10 mouse cellular contexts compared by ENCODE assay signal in genomic region chr16:22795497-22795896, GRCm38 (mm10). TPM values are rescaled to one million over a fixed set of nuclear protein-coding genes. Genes with fewer than 3 reads are reported as not detected.
DNase-seq lines count a peak whose midpoint lies in the region; TF ChIP-seq lines count a peak whose summit lies in the region.
"Had no signal": no experiment of that assay in that cellular context is flagged by ENCODE, and none has a peak within 500 bp of the region (broad histone marks: within the 10 kb centered on the region; RNA-seq: fewer than 3 reads in every experiment).

No protein-coding gene starts in this region.

- H3K27ac ChIP-seq in liver, adult 2 months (replicated peaks; ENCODE audit: insufficient read depth, low read depth, low read length): no peak overlapping the region

- peaks cover 4% of the 10 kb centered on the region; the same call in 1 of the 2 replicates for H3K4me1 ChIP-seq in liver, adult 2 months (ENCODE audit: control insufficient read depth, insufficient read depth, low read length)

- peak; percentile 69 for TF ChIP-seq CTCF in liver, adult 2 months (IDR thresholded peaks at IDR 0.05; ENCODE audit: low read depth, low read length)

- no peaks in the 10 kb centered on the region for H3K79me2 ChIP-seq in liver, adult 2 months (ENCODE audit: control insufficient read depth, insufficient read depth, low read length)

- intact Hi-C loops in left cerebral cortex, postnatal 14 days (cut with DNase I): loop anchor here (10.0 kb wide), 1 partner anchor 141 kb away; the partner anchor contains the start of gene Dgkg

- peak; percentile 33 to 34 for DNase-seq in cerebellum, postnatal 10 days
- no peak for DNase-seq in cerebellum, adult 18-20 months
- peak; percentile 12 for DNase-seq in liver, adult 2 months (ENCODE audit: extremely low read depth, low read depth, low spot score)
- DNase-seq in liver: no peak
- peak; percentile 43 for DNase-seq in adrenal gland, postnatal 25 days
- peak; percentile 17 for DNase-seq in lung, postnatal 10 days
- no peak for DNase-seq in thymus, postnatal 4 days
- no peak for DNase-seq in left cerebral cortex, postnatal 14 days (ENCODE audit: low spot score in 2 of 2)
- DNase-seq: right cerebral cortex, postnatal 4 days had no signal

- no peak overlapping the region for H3K9ac ChIP-seq in liver, adult 2 months (ENCODE audit: low read depth, low read length)

- no peak overlapping the region for H3K4me3 ChIP-seq in liver, adult 2 months (ENCODE audit: insufficient read depth, low read depth, low read length)

- no peak for TF ChIP-seq POLR2A in liver, adult 2 months (IDR thresholded peaks at IDR 0.05; ENCODE audit: extremely low read depth, insufficient read depth, low read length)

- no peaks in the 10 kb centered on the region for H3K36me3 ChIP-seq in liver, adult 2 months (ENCODE audit: control insufficient read depth, insufficient read depth, low read length)

- WGBS in liver, adult 2 months: 69% methylated on average over 3 of the region's 3 CpGs

- H3K27me3 ChIP-seq in liver, adult 2 months (ENCODE audit: control insufficient read depth, insufficient read depth, low read length): no peaks in the 10 kb centered on the region

RNA-seq across cellular contexts. Expression of gene Crygs, which starts 15.9 kb away (rescaled TPM):
- total RNA-seq in liver, adult 2 months (2014; rRNA removed): not detected in 2 replicates
- polyA plus RNA-seq in liver, adult 2 months (2012; rRNA removed): 0.10 and 0.14 TPM in 2 replicates
- not detected in 2 replicates for total RNA-seq in adrenal gland, postnatal 25 days (2021)
- total RNA-seq in left cerebral cortex, postnatal 14 days (2021): not detected
- total RNA-seq: gastrocnemius, adult 8-10 months had no signal

Comparison
In these comparisons a context has a peak if more than half of its experiments do, and no peak if none do; other contexts are left out.
1. DNase-seq: peak in cerebellum, postnatal 10 days (2 of 2), liver, adult 2 months (single experiment), adrenal gland, postnatal 25 days (single experiment) and lung, postnatal 10 days (single experiment); none in cerebellum, adult 18-20 months (0 of 2), liver (single experiment), thymus, postnatal 4 days (single experiment) and left cerebral cortex, postnatal 14 days (0 of 2).